Mouse (Mus musculus) urinary bladder, postnatal 14 days (tissue): Measurements from ENCODE around the gene Cnr2.

ENCODE experiments used
- DNase-seq: peaks from one replicate; pipeline ENCODE4 v3.0.0; 2021; ENCODE audit warnings: low spot score

Gene Cnr2

GRCm38 (mm10) chr4:135964426-135964825 lies 69.2 kb downstream of the Cnr2 start:
- DNase-seq, result peak; percentile 83

- DNase-seq, result no peak
Measured at GRCm38 (mm10) chr4:135965113-135965512, 69.9 kb downstream of the Cnr2 start.

- DNase-seq, result no peak
Measured at GRCm38 (mm10) chr4:135966283-135966682, 71.1 kb downstream of the Cnr2 start.

DNA sequence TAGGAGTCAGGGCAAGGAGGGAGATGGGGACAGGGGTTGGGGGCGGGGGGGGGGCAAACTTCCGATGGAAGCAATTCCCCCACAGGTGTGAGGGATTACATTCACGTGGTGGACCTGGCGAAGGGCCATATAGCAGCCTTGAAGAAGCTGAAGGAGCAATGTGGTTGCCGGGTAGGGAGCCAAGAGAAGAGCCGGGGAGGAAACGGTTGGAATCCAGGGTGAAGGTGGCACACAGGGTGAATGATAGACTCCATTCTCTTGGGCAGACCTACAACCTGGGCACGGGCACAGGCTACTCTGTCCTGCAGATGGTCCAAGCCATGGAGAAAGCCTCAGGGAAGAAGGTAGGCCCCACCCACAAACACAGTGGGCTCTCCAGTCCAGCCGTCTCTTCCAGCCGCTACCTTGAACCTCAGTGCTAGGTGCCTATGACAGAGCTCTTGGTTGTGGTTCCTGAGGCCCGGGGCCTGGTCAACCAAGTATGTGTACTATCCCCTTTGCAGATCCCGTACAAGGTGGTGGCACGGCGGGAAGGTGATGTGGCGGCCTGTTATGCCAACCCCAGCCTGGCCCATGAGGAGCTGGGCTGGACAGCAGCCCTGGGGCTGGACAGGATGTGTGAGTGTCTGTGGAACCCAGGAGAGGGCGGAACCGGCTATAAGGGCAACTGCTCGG lies 72.0 kb downstream of the Cnr2 start:
- no peak for DNase-seq

GRCm38 (mm10) chr4:135968271-135968869 lies 73.2 kb downstream of the Cnr2 start:
- DNase-seq, result no peak

GRCm38 (mm10) chr4:135969070-135969750 lies 74.0 kb downstream of the Cnr2 start:
- DNase-seq, result no peak
